Mouse (Mus musculus): Measurements from ENCODE around the gene Ell. TPM values are rescaled to one million over a fixed set of nuclear protein-coding genes. Genes with fewer than 3 reads are reported as not detected.

The Ell gene
- total RNA-seq, 2 experiments from 2014 or later = 12.7 to 19.8 TPM

Other genes starting within 250 kb of the Ell start
- gene Ddx49, start 237.0 kb upstream of the Ell start, total RNA-seq (2021) = 10 to 100 TPM; 28.6 to 29.5 TPM
- 100 to 1,000 TPM; 140 to 158 TPM for gene Cope, start 236.9 kb upstream of the Ell start, total RNA-seq (2021)
- 10 to 100 TPM; 20.0 to 23.6 TPM for gene Cers1, start 223.7 kb upstream of the Ell start, total RNA-seq (2021)
- gene Gdf1, start 209.6 kb upstream of the Ell start, total RNA-seq (2021) = 1 to 10 TPM; 3.9 to 5.3 TPM
- 10 to 100 TPM; 34.2 to 37.3 TPM for gene Upf1, start 186.2 kb upstream of the Ell start, total RNA-seq (2021)
- gene Comp, start 165.9 kb upstream of the Ell start, total RNA-seq (2021) = 10 to 100 TPM; 18.4 to 20.2 TPM
- 10 to 100 TPM in 1 of 2 experiments, 1 to 10 TPM in 1; 8.9 to 12.0 TPM for gene Crtc1, start 99.9 kb upstream of the Ell start, total RNA-seq (2021)
- 1 to 10 TPM; 6.3 to 7.4 TPM for gene Klhl26, start 62.5 kb upstream of the Ell start, total RNA-seq (2021)
- gene Tmem59l, start 52.1 kb upstream of the Ell start, total RNA-seq (2021) = under 1 TPM; 0.18 to 0.26 TPM
- 1 to 10 TPM; 2.8 to 3.4 TPM for gene Crlf1, start 46.3 kb upstream of the Ell start, total RNA-seq (2021)
- 100 to 1,000 TPM; 120 to 129 TPM for gene Rex1bd, start 32.7 kb upstream of the Ell start, total RNA-seq (2021)
- 1,000 to 10,000 TPM; 1,232 to 1,261 TPM for gene Uba52, start 28.7 kb upstream of the Ell start, total RNA-seq (2021)
- 100 to 1,000 TPM; 135 to 145 TPM for gene Fkbp8, start 11.7 kb upstream of the Ell start, total RNA-seq (2021)
- gene Kxd1, start 11.5 kb upstream of the Ell start, total RNA-seq (2021) = 10 to 100 TPM; 57.8 to 61.0 TPM
- 10 to 100 TPM; 30.0 to 31.6 TPM for gene Isyna1, start 54.9 kb downstream of the Ell start, total RNA-seq (2021)
- 10 to 100 TPM; 31.1 to 40.1 TPM for gene Ssbp4, start 69.4 kb downstream of the Ell start, total RNA-seq (2021)
- 1 to 10 TPM; 1.2 to 3.0 TPM for gene Lrrc25, start 76.7 kb downstream of the Ell start, total RNA-seq (2021)
- gene Gdf15, start 93.0 kb downstream of the Ell start, total RNA-seq (2021) = not detected
- gene Pgpep1, start 120.9 kb downstream of the Ell start, total RNA-seq (2021) = 10 to 100 TPM; 22.5 to 23.4 TPM
- gene Lsm4, start 133.8 kb downstream of the Ell start, total RNA-seq (2021) = 10 to 100 TPM; 82.3 to 83.0 TPM
- 100 to 1,000 TPM in 1 of 2 experiments, 10 to 100 TPM in 1; 79.2 to 130 TPM for gene Jund, start 159.5 kb downstream of the Ell start, total RNA-seq (2021)
- gene Iqcn, start 164.0 kb downstream of the Ell start, total RNA-seq (2021) = not detected
- gene Gm3336, start 179.1 kb downstream of the Ell start, total RNA-seq (2021) = not detected
- gene Pde4c, start 184.3 kb downstream of the Ell start, total RNA-seq (2021) = 1 to 10 TPM; 2.5 to 3.0 TPM
- 10 to 100 TPM; 44.6 to 50.4 TPM for gene Rab3a, start 215.2 kb downstream of the Ell start, total RNA-seq (2021)
- gene Mpv17l2, start 221.5 kb downstream of the Ell start, total RNA-seq (2021) = 10 to 100 TPM; 30.1 to 31.4 TPM
- 10 to 100 TPM; 39.4 to 47.2 TPM for gene Pik3r2, start 237.3 kb downstream of the Ell start, total RNA-seq (2021)

Measured in gastrocnemius, postnatal 10 days (tissue).